Mouse (Mus musculus): ENCODE measurements around the gene Tbc1d8. TPM values are rescaled to one million over a fixed set of nuclear protein-coding genes. Genes with fewer than 3 reads are reported as not detected.
A peak's percentile ranks its signal among the peaks of the same experiment; 100 is the strongest.

Tbc1d8 gene
- total and polyA plus RNA-seq, 2 experiments from 2014 or later: 6.4 to 16.7 TPM

GRCm38 (mm10) chr1:39361754-39362514 lies 116.6 kb downstream of the Tbc1d8 start:
- WGBS: 37% methylated on average over 24 of the region's 24 CpGs
- Histone ChIP-seq H3K27me3 (ENCODE audit: control insufficient read depth, insufficient read depth, low read length) (no peaks in the 10 kb centered on the region), H3K27ac (ENCODE audit: low read depth) (no peak overlapping the region), H3K4me3 (ENCODE audit: low read depth, low read length) (no peak overlapping the region), H3K4me2 (ENCODE audit: low read depth, low read length) (no peak overlapping the region), H3K9ac (replicated peaks; ENCODE audit: low read depth, low read length) (no peak overlapping the region), H3K4me1 (ENCODE audit: control insufficient read depth, insufficient read depth) (peaks cover 1% of the 10 kb centered on the region; the same call in 1 of the 2 replicates), H3K9me3 (replicated peaks; ENCODE audit: control insufficient read depth, low read length) (no peaks in the 10 kb centered on the region), H3K36me3 (replicated peaks; ENCODE audit: control insufficient read depth, insufficient read depth, low read length) (peaks cover 3% of the 10 kb centered on the region; the same call in 1 of the 2 replicates)
- DNase-seq (ENCODE audit: low spot score) (peak; percentile 16), ATAC-seq (ENCODE audit: insufficient read depth, low read depth) (no peak)
- TF ChIP-seq CTCF (IDR thresholded peaks at IDR 0.05; ENCODE audit: low read depth): no peak; the same call in 1 of the 2 replicates

- DNase-seq (ENCODE audit: low spot score) (no peak), ATAC-seq (ENCODE audit: insufficient read depth, low read depth) (no peak; the same call in 1 of the 2 replicates)
- H3K9ac ChIP-seq (replicated peaks; ENCODE audit: low read depth, low read length): no peak overlapping the region
- H3K9me3 ChIP-seq (replicated peaks; ENCODE audit: control insufficient read depth, low read length): 0 out of 2 replicates have a peak, but pooled peaks cover 3% of the 10 kb centered on the region
- H3K4me1 ChIP-seq (ENCODE audit: control insufficient read depth, insufficient read depth): no peaks in the 10 kb centered on the region
- peaks cover 48% of the 10 kb centered on the region for H3K36me3 ChIP-seq (replicated peaks; ENCODE audit: control insufficient read depth, insufficient read depth, low read length)
- TF ChIP-seq CTCF (IDR thresholded peaks at IDR 0.05; ENCODE audit: low read depth): no peak
- TF ChIP-seq EP300 (IDR thresholded peaks at IDR 0.05; ENCODE audit: low read depth): no peak
- H3K4me3 ChIP-seq (ENCODE audit: low read depth, low read length): no peak overlapping the region
- H3K27ac ChIP-seq (ENCODE audit: low read depth): peak overlapping the region; percentile 20; the same call in 1 of the 2 replicates
- 68% methylated on average over 7 of the region's 7 CpGs for WGBS
- H3K4me2 ChIP-seq (ENCODE audit: low read depth, low read length): no peak overlapping the region
- no peaks in the 10 kb centered on the region for H3K27me3 ChIP-seq (ENCODE audit: control insufficient read depth, insufficient read depth, low read length)
These were observed 129.1 kb downstream of the Tbc1d8 start for GRCm38 (mm10) chr1:39349427-39349826.

GRCm38 (mm10) chr1:39349001-39349400 lies 129.6 kb downstream of the Tbc1d8 start:
- ATAC-seq (ENCODE audit: insufficient read depth, low read depth) (peak; percentile 14; the same call in 1 of the 2 replicates), DNase-seq (ENCODE audit: low spot score) (peak; percentile 18)
- WGBS: 44% methylated on average over 1 of the region's 1 CpGs
- peaks cover 48% of the 10 kb centered on the region for H3K36me3 ChIP-seq (replicated peaks; ENCODE audit: control insufficient read depth, insufficient read depth, low read length)
- no peak for TF ChIP-seq CTCF (IDR thresholded peaks at IDR 0.05; ENCODE audit: low read depth)
- TF ChIP-seq EP300 (IDR thresholded peaks at IDR 0.05; ENCODE audit: low read depth): no peak
- 0 out of 2 replicates have a peak, but pooled peaks cover 3% of the 10 kb centered on the region for H3K9me3 ChIP-seq (replicated peaks; ENCODE audit: control insufficient read depth, low read length)
- no peak overlapping the region for H3K9ac ChIP-seq (replicated peaks; ENCODE audit: low read depth, low read length)
- H3K4me3 ChIP-seq (ENCODE audit: low read depth, low read length): no peak overlapping the region
- H3K4me1 ChIP-seq (ENCODE audit: control insufficient read depth, insufficient read depth): no peaks in the 10 kb centered on the region
- no peaks in the 10 kb centered on the region for H3K27me3 ChIP-seq (ENCODE audit: control insufficient read depth, insufficient read depth, low read length)
- no peak overlapping the region for H3K4me2 ChIP-seq (ENCODE audit: low read depth, low read length)
- 0 out of 2 replicates have a peak overlapping the region, but pooled peaks have one; percentile 20 for H3K27ac ChIP-seq (ENCODE audit: low read depth)

DNA sequence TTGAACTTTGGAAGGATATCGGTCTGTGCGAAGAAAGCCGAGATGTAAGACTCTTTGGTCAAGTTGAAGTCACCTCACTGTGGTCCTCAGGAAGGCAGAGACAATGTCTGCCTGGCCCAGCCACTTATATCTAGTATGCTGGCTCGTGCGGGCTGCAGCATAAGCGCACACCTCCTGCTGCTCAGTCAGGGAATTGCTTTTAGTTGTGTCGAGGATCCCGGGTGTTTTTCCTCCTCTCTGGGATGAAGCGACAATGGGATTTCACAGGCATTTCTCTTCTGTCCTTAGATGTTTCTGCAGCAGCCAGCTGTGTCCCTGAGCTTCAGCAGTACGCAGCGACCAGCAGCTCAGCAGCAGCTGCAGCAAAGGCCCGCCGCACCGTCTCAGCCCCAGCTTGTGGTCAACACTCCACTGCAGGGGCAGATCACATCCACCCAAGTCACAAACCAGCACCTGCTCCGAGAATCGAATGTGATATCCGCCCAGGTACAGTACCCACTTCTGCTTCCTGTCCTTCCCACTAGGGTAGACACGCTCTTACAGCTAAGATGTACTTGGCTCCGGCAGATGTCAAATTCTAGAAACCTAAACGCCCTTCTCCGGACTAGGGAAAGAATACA lies 133.5 kb downstream of the Tbc1d8 start:
- no peaks in the 10 kb centered on the region for H3K27me3 ChIP-seq (ENCODE audit: control insufficient read depth, insufficient read depth, low read length)
- no peak overlapping the region for H3K4me3 ChIP-seq (ENCODE audit: low read depth, low read length)
- H3K36me3 ChIP-seq (replicated peaks; ENCODE audit: control insufficient read depth, insufficient read depth, low read length): peaks cover 30% of the 10 kb centered on the region
- no peak for TF ChIP-seq EP300 (IDR thresholded peaks at IDR 0.05; ENCODE audit: low read depth)
- peak; percentile 54 for TF ChIP-seq CTCF (IDR thresholded peaks at IDR 0.05; ENCODE audit: low read depth)
- no peaks in the 10 kb centered on the region for H3K9me3 ChIP-seq (replicated peaks; ENCODE audit: control insufficient read depth, low read length)
- no peak for ATAC-seq (ENCODE audit: insufficient read depth, low read depth)
- no peak overlapping the region for H3K27ac ChIP-seq (ENCODE audit: low read depth)
- peak; percentile 22 for DNase-seq (ENCODE audit: low spot score)
- H3K9ac ChIP-seq (replicated peaks; ENCODE audit: low read depth, low read length): no peak overlapping the region
- H3K4me1 ChIP-seq (ENCODE audit: control insufficient read depth, insufficient read depth): no peaks in the 10 kb centered on the region
- 53% methylated on average over 21 of the region's 21 CpGs for WGBS
- H3K4me2 ChIP-seq (ENCODE audit: low read depth, low read length): no peak overlapping the region

- 71% methylated on average over 5 of the region's 5 CpGs for WGBS
- Histone ChIP-seq H3K4me1 (ENCODE audit: control insufficient read depth, insufficient read depth) (no peaks in the 10 kb centered on the region), H3K9ac (replicated peaks; ENCODE audit: low read depth, low read length) (no peak overlapping the region), H3K9me3 (replicated peaks; ENCODE audit: control insufficient read depth, low read length) (no peaks in the 10 kb centered on the region), H3K4me3 (ENCODE audit: low read depth, low read length) (no peak overlapping the region), H3K4me2 (ENCODE audit: low read depth, low read length) (no peak overlapping the region), H3K27me3 (ENCODE audit: control insufficient read depth, insufficient read depth, low read length) (no peaks in the 10 kb centered on the region), H3K36me3 (replicated peaks; ENCODE audit: control insufficient read depth, insufficient read depth, low read length) (peaks cover 32% of the 10 kb centered on the region), H3K27ac (ENCODE audit: low read depth) (no peak overlapping the region)
- TF ChIP-seq CTCF (IDR thresholded peaks at IDR 0.05; ENCODE audit: low read depth): peak; percentile 37; the same call in 1 of the 2 replicates
- TF ChIP-seq EP300 (IDR thresholded peaks at IDR 0.05; ENCODE audit: low read depth): no peak
- 0 out of 2 replicates have a peak, but pooled peaks have one; percentile 36 for ATAC-seq (ENCODE audit: insufficient read depth, low read depth)
- no peak for DNase-seq (ENCODE audit: low spot score)
These were observed 135.3 kb downstream of the Tbc1d8 start for GRCm38 (mm10) chr1:39343242-39343641.
